Mouse (Mus musculus) C2C12 (cell line): ENCODE data around the gene Alpk1. TPM values are rescaled to one million over a fixed set of nuclear protein-coding genes. Genes with fewer than 3 reads are reported as not detected.

Experiments
- H3K27me3 ChIP-seq: one replicate; pipeline ENCODE4 v1.6.1; 2011; ENCODE audit not compliant: control insufficient read depth, insufficient read depth, insufficient read length
- H3K36me3 ChIP-seq: one replicate; pipeline ENCODE4 v1.6.1; 2011; ENCODE audit not compliant: control insufficient read depth, insufficient read depth
- H3K4me3 ChIP-seq: one replicate; pipeline ENCODE4 v1.5.1; 2011; ENCODE audit warnings: mild to moderate bottlenecking, control low read depth; ENCODE audit not compliant: poor library complexity, insufficient read depth, severe bottlenecking
- H3K79me2 ChIP-seq: one replicate; pipeline ENCODE4 v1.6.1; 2011; ENCODE audit not compliant: control insufficient read depth, insufficient read depth
- H3K79me3 ChIP-seq: one replicate; pipeline ENCODE4 v1.6.1; 2011; ENCODE audit warnings: low read depth, control low read depth
- H3ac ChIP-seq: one replicate; pipeline ENCODE3; 2011; ENCODE audit warnings: low read depth; ENCODE audit not compliant: control insufficient read depth, insufficient read length
- CEBPB ChIP-seq: IDR thresholded peaks from one replicate; pipeline ENCODE4 v1.6.1; 2011; ENCODE audit warnings: low read depth, mild to moderate bottlenecking, control low read depth, moderate library complexity
- CTCF ChIP-seq: IDR thresholded peaks from one replicate; pipeline ENCODE4 v1.5.1; 2011; ENCODE audit not compliant: control insufficient read depth, insufficient read depth, insufficient read length
- FOSL1 ChIP-seq: IDR thresholded peaks from one replicate; pipeline ENCODE4 v1.8.0; 2011; ENCODE audit warnings: mild to moderate bottlenecking, low read length; ENCODE audit not compliant: poor library complexity, insufficient read depth, severe bottlenecking
- MAX ChIP-seq: IDR thresholded peaks from one replicate; pipeline ENCODE4 v1.6.1; 2011; ENCODE audit warnings: mild to moderate bottlenecking, control low read depth
- MYOD1 ChIP-seq: IDR thresholded peaks from one replicate; pipeline ENCODE4 v1.6.1; 2011; ENCODE audit warnings: low read depth; ENCODE audit not compliant: control insufficient read depth, insufficient read length
- MYOG ChIP-seq: IDR thresholded peaks from one replicate; pipeline ENCODE4 v1.6.1; 2011; ENCODE audit not compliant: control insufficient read depth, insufficient read length; ENCODE audit errors: extremely low read depth
- USF1 ChIP-seq: IDR thresholded peaks from one replicate; pipeline ENCODE4 v1.6.1; 2011; ENCODE audit warnings: low read depth, mild to moderate bottlenecking, control low read depth, moderate library complexity
- polyA plus RNA-seq: library from polyadenylated mRNA; unstranded; fragments of >200 nt; fragmentation: generic; extraction: Trizol; gene quantifications from one replicate; pipeline ENCODE4 v1.2.1, GENCODE M21; 2012; ENCODE audit warnings: missing spikeins

Alpk1 gene
- polyA plus RNA-seq, 1 experiment: 0.60 TPM

- Histone ChIP-seq H3K36me3 (no peaks in the 10 kb centered on the region), H3K4me3 (no peak overlapping the region), H3K27me3 (no peaks in the 10 kb centered on the region), H3K79me3 (no peaks in the 10 kb centered on the region), H3ac (no peak overlapping the region), H3K79me2 (no peaks in the 10 kb centered on the region)
- TF ChIP-seq USF1 (no peak), FOSL1 (no peak), CTCF (no peak), MAX (no peak), MYOG (no peak), MYOD1 (no peak), CEBPB (no peak)
Measured at GRCm38 (mm10) chr3:127711536-127711935, 68.8 kb downstream of the Alpk1 start.

- H3K27me3 ChIP-seq: no peaks in the 10 kb centered on the region
- H3ac ChIP-seq: no peak overlapping the region
- no peaks in the 10 kb centered on the region for H3K79me2 ChIP-seq
- H3K4me3 ChIP-seq: no peak overlapping the region
- TF ChIP-seq MYOD1: no peak
- TF ChIP-seq CEBPB: no peak
- TF ChIP-seq CTCF: no peak
- no peak for TF ChIP-seq USF1
- TF ChIP-seq MYOG: no peak
- no peak for TF ChIP-seq FOSL1
- no peaks in the 10 kb centered on the region for H3K79me3 ChIP-seq
- no peaks in the 10 kb centered on the region for H3K36me3 ChIP-seq
Measured at GRCm38 (mm10) chr3:127707089-127707485, 73.2 kb downstream of the Alpk1 start.

- Histone ChIP-seq H3K27me3 (no peaks in the 10 kb centered on the region), H3K36me3 (no peaks in the 10 kb centered on the region), H3K4me3 (no peak overlapping the region), H3ac (no peak overlapping the region), H3K79me3 (no peaks in the 10 kb centered on the region), H3K79me2 (no peaks in the 10 kb centered on the region)
- TF ChIP-seq MAX: no peak
- TF ChIP-seq FOSL1: no peak
- TF ChIP-seq MYOG: no peak
- no peak for TF ChIP-seq CTCF
- TF ChIP-seq USF1: no peak
- no peak for TF ChIP-seq MYOD1
- no peak for TF ChIP-seq CEBPB
Measured at GRCm38 (mm10) chr3:127706445-127707088, 73.8 kb downstream of the Alpk1 start.

GRCm38 (mm10) chr3:127705515-127706444, 74.5 kb downstream of the Alpk1 start:
- Histone ChIP-seq H3K4me3 (no peak overlapping the region), H3K36me3 (no peaks in the 10 kb centered on the region), H3ac (no peak overlapping the region), H3K27me3 (no peaks in the 10 kb centered on the region), H3K79me2 (no peaks in the 10 kb centered on the region), H3K79me3 (no peaks in the 10 kb centered on the region)
- TF ChIP-seq CTCF (no peak), FOSL1 (no peak), USF1 (no peak), MYOG (no peak), MYOD1 (no peak), MAX (no peak), CEBPB (no peak)

- H3ac ChIP-seq: no peak overlapping the region
- no peaks in the 10 kb centered on the region for H3K27me3 ChIP-seq
- TF ChIP-seq CEBPB (no peak), MAX (no peak)
- no peaks in the 10 kb centered on the region for H3K79me2 ChIP-seq
- H3K4me3 ChIP-seq: no peak overlapping the region
- H3K79me3 ChIP-seq: no peaks in the 10 kb centered on the region
- H3K36me3 ChIP-seq: no peaks in the 10 kb centered on the region
Measured at GRCm38 (mm10) chr3:127705139-127705514, 75.2 kb downstream of the Alpk1 start.
